Mouse (Mus musculus) CD4-positive naive resting alpha-beta T cell, adult 76 days (primary cell): ENCODE results near the gene Lsr. TPM values are rescaled to one million over a fixed set of nuclear protein-coding genes. Genes with fewer than 3 reads are reported as not detected.

Experiments
- total RNA-seq: library from RNA; stranded (reverse); gene quantifications from one replicate; pipeline ENCODE4 v1.2.4, GENCODE M21; 2023

Lsr gene
- total RNA-seq, result 2.4 TPM

DNA sequence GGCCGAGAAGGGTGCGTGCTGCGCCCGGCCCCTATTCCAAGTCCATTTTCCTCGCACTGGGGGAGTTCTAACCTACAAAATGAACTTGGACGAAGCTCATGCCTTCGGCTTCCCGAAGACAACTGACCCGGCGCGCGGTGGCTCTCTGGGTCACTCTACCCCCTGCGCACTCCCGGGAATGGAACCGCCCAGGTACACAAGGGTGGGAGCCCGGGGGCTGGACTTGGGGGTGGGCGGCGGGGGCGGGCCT, at the start of gene Lsr:
Gene Lsr, minus strand, starts transcription at position 214 of the 250 bp plus-strand sequence.

DNA sequence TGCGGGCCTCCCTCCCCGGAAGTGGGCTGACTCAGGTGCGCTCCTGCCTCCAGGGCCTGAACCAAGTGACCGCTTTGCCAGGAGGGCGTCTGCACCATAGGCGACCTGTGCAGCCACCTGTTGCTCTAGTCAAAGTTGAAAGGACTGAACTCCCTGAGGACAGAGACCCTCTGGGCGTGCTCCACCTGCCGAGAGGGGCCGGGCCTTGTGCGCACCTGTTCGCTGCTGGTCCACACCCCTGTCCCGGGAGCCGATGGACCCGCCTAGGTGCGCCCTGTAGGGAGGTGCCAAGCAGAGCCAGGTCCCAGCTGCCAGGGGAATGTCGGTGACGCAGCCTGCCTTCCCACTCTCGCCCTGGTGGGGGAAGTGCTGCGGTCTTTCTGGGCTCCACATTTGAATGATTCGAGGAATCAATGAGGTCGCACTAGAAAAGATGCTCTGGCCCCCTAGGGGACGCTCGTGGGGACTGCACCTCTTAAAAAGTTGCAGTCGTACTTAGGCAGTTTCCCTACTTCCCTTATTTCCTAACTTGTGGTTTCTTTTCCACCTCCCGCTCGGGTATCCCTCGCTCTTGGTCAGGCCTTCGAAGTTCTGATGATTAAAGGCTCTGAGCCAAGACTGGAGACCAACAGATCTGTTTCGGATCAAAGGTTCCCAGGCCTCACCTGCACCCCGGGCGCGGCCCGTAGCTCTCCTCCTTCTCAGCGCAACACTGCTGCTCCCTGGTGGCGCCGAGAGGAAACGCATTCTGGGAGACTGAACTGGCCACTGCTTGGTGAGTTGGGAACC, 431 bp upstream of the Lsr start, which contains the start of gene Fam187b:
Gene Fam187b, plus strand, starts transcription at position 290 of the 789 bp plus-strand sequence.

GRCm38 (mm10) chr7:30956756-30957366, 16.4 kb downstream of the Lsr start, which contains the start of gene Usf2:
Gene Usf2, minus strand, starts transcription at chr7:30956803.

DNA sequence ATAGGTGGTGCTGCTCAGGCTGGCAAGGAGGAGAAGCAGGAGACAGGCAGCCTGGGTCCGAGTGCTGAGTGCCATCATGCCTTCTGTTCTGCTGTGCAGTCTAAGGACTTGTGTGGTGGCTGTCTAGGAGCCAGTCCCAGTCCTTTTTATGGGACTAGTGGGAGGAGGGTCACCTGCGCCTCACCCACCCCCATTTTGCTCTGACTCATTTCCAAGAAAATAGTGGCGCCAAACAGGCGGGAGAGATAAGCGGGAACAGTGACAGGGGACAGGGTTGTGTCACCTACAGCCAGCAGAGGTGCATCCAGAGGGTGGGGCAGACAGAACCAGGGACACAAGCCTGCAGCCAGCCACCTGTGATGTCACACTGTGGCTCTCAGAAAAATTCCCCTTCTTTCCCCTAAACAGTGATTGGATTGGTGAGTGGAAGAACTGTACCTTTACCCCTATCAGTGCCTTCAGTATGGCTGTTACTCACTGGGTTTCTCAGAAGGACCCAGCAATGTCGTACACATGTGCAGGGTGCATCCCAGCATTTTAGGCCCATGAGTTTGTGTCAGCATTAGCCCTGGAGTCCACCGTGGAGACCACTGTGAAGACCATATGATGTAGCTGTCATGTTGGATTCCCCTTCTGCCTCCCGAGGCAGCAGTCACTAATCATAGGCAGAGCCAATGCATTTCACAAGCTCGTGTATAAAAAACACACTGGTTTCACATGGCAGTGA, 29.2 kb downstream of the Lsr start, which contains the start of gene Hamp:
Gene Hamp, minus strand, starts transcription at position 124 of the 727 bp plus-strand sequence.

GRCm38 (mm10) chr7:30924581-30924980, 48.7 kb downstream of the Lsr start, which contains the start of gene Hamp2:
Gene Hamp2, minus strand, starts transcription at chr7:30924681.

GRCm38 (mm10) chr7:30914732-30915131, 58.5 kb downstream of the Lsr start, which contains the start of gene Mag:
Gene Mag, minus strand, starts transcription at chr7:30914873.

Other genes starting within 250 kb of the Lsr start
- 29.7 TPM for gene Tmem147, start 243.9 kb downstream of the Lsr start, total RNA-seq
- not detected for gene Gapdhs, start 229.8 kb downstream of the Lsr start, total RNA-seq
- 6.8 TPM for gene Sbsn, start 222.0 kb downstream of the Lsr start, total RNA-seq
- gene Dmkn, start 209.7 kb downstream of the Lsr start, total RNA-seq, result not detected
- not detected for gene Krtdap, start 185.6 kb downstream of the Lsr start, total RNA-seq
- gene Ffar2, start 149.7 kb downstream of the Lsr start, total RNA-seq, result 1.1 TPM
- gene Ffar3, start 117.3 kb downstream of the Lsr start, total RNA-seq, result not detected
- 1.3 TPM for gene Ffar1, start 111.9 kb downstream of the Lsr start, total RNA-seq
- gene Cd22, start 93.1 kb downstream of the Lsr start, total RNA-seq, result 68.7 TPM
- gene Mag, start 58.6 kb downstream of the Lsr start, total RNA-seq, result not detected
- gene Hamp2, start 48.8 kb downstream of the Lsr start, total RNA-seq, result not detected
- gene Hamp, start 29.4 kb downstream of the Lsr start, total RNA-seq, result not detected
- 160 TPM for gene Usf2, start 16.7 kb downstream of the Lsr start, total RNA-seq
- gene Fam187b, start 326 bp upstream of the Lsr start, total RNA-seq, result not detected
- gene Fxyd5, start 69.0 kb upstream of the Lsr start, total RNA-seq, result 882 TPM
- gene Fxyd7, start 78.0 kb upstream of the Lsr start, total RNA-seq, result not detected
- not detected for gene Fxyd1, start 83.7 kb upstream of the Lsr start, total RNA-seq
- 0.18 TPM for gene Lgi4, start 85.9 kb upstream of the Lsr start, total RNA-seq
- gene Fxyd3, start 103.2 kb upstream of the Lsr start, total RNA-seq, result not detected
- 0.50 TPM for gene Hpn, start 141.8 kb upstream of the Lsr start, total RNA-seq
- 1.6 TPM for gene Scn1b, start 153.5 kb upstream of the Lsr start, total RNA-seq
- 627 TPM for gene Gramd1a, start 182.4 kb upstream of the Lsr start, total RNA-seq